Mouse (Mus musculus) liver, adult 2 months (tissue): Measurements from ENCODE around the gene Sh3bp4.

ENCODE experiments used
- CTCF ChIP-seq: fragments of 200-500 bp; IDR thresholded peaks from 2 replicates; pipeline ENCODE4 v1.5.1; 2011; ENCODE audit warnings: low read depth, low read length, control low read depth
- POLR2A ChIP-seq: fragments of 200-500 bp; IDR thresholded peaks from 2 replicates; pipeline ENCODE4 v1.6.1; 2011; ENCODE audit warnings: low read length, control low read depth; ENCODE audit not compliant: insufficient read depth; ENCODE audit errors: extremely low read depth

DNA sequence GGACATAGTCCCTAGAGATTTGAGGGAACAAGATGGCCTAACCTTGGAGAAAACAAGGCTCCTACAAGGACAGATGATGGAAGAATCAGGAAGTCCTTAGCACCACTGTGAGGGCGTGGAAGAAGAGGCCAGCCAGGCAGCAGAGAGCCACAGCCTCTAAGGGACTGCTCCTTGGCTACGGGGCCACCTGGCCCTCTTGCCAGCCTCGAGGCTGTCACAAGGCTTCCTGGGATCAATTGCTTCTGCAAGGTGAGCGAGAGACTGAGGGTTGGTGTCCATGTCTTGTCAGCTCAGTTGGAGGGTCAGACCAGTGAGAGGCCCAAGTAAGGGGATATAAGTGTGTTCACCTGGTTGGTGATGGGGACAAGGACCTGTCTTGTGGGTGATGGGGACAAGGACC, 63.5 kb downstream of the Sh3bp4 start:
- TF ChIP-seq CTCF (no peak), POLR2A (no peak)
